Mouse (Mus musculus) bone marrow macrophage, adult 2 months (primary cell): ENCODE measurements around the gene Med24.

Experiments used
- CTCF ChIP-seq: IDR thresholded peaks from 2 replicates; pipeline ENCODE4 v1.5.1; 2012; ENCODE audit warnings: low read depth, mild to moderate bottlenecking, low read length, moderate library complexity
- POLR2A ChIP-seq: IDR thresholded peaks from 2 replicates; pipeline ENCODE4 v1.6.1; 2012; ENCODE audit warnings: mild to moderate bottlenecking, low read depth, low read length, borderline replicate concordance

DNA sequence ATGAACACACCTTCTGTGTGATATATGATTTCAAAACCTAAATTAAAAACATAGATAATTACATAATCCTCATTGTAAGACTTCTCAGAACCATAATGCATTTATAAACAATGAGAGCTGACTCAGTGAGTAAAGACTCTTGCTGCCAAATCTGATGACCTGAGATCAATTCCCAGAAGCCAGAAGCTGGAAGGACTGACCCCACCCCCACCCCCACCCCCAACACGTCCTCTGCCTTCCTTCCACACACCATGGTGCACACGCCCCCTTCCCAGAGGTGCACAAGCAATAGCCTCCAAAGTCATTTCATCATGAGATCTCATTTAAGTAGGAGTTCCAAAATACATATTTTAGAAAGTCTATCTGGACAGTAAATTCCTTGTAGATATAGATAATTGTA lies 8.5 kb downstream of the Med24 start:
- TF ChIP-seq CTCF, result no peak
- TF ChIP-seq POLR2A, result no peak
